Mouse (Mus musculus): ENCODE data around the gene Rnf183. TPM values are rescaled to one million over a fixed set of nuclear protein-coding genes. Genes with fewer than 3 reads are reported as not detected.

Gene Rnf183
- total and polyA plus RNA-seq, 3 experiments: 0.28 to 1.1 TPM; not detected in 1

- DNase-seq: no peak
Observed at GRCm38 (mm10) chr4:62383752-62384151, 51.3 kb downstream of the Rnf183 start.

- no peak for DNase-seq
Observed at GRCm38 (mm10) chr4:62383207-62383606, 51.8 kb downstream of the Rnf183 start.

GRCm38 (mm10) chr4:62379724-62380381, 55.2 kb downstream of the Rnf183 start:
- no peak for DNase-seq

Other genes with a start within 250 kb of the Rnf183 start
- gene Zfp37, start 204.2 kb downstream of the Rnf183 start, total RNA-seq (2021): 1 to 10 TPM; 5.3 to 7.3 TPM
- gene Zfp37, start 204.2 kb downstream of the Rnf183 start, polyA plus RNA-seq (2012; rRNA removed): 0.06 and 0.10 TPM in 2 replicates
- 10 to 100 TPM; 21.2 to 51.9 TPM for gene Slc31a2, start 172.7 kb downstream of the Rnf183 start, total RNA-seq (2021)
- 40.5 and 44.4 TPM in 2 replicates for gene Slc31a2, start 172.7 kb downstream of the Rnf183 start, polyA plus RNA-seq (2012; rRNA removed)
- 10 to 100 TPM; 35.2 to 36.9 TPM for gene Fkbp15, start 74.7 kb downstream of the Rnf183 start, total RNA-seq (2021)
- 21.8 and 27.4 TPM in 2 replicates for gene Fkbp15, start 74.7 kb downstream of the Rnf183 start, polyA plus RNA-seq (2012; rRNA removed)
- gene Slc31a1, start 74.5 kb downstream of the Rnf183 start, total RNA-seq (2021): 10 to 100 TPM; 50.1 to 50.7 TPM
- gene Slc31a1, start 74.5 kb downstream of the Rnf183 start, polyA plus RNA-seq (2012; rRNA removed): 11.6 and 12.3 TPM in 2 replicates
- 10 to 100 TPM; 62.0 to 67.5 TPM for gene Cdc26, start 26.6 kb downstream of the Rnf183 start, total RNA-seq (2021)
- 7.9 and 12.5 TPM in 2 replicates for gene Cdc26, start 26.6 kb downstream of the Rnf183 start, polyA plus RNA-seq (2012; rRNA removed)
- 10 to 100 TPM; 21.6 to 23.6 TPM for gene Prpf4, start 26.5 kb downstream of the Rnf183 start, total RNA-seq (2021)
- gene Prpf4, start 26.5 kb downstream of the Rnf183 start, polyA plus RNA-seq (2012; rRNA removed): 9.1 and 15.1 TPM in 2 replicates
- 1 to 10 TPM in 1 of 2 experiments, under 1 TPM in 1; 0.78 to 2.0 TPM for gene Wdr31, start 35.6 kb upstream of the Rnf183 start, total RNA-seq (2021)
- gene Wdr31, start 35.6 kb upstream of the Rnf183 start, polyA plus RNA-seq (2012; rRNA removed): 1.3 and 2.6 TPM in 2 replicates
- gene Bspry, start 44.8 kb upstream of the Rnf183 start, total RNA-seq (2021): 10 to 100 TPM in 1 of 2 experiments, 1 to 10 TPM in 1; 3.0 to 13.9 TPM
- gene Bspry, start 44.8 kb upstream of the Rnf183 start, polyA plus RNA-seq (2012; rRNA removed): 10.9 and 15.3 TPM in 2 replicates
- 10 to 100 TPM in 1 of 2 experiments, 1 to 10 TPM in 1; 9.2 to 26.1 TPM for gene Hdhd3, start 68.2 kb upstream of the Rnf183 start, total RNA-seq (2021)
- gene Hdhd3, start 68.2 kb upstream of the Rnf183 start, polyA plus RNA-seq (2012; rRNA removed): 16.8 and 20.1 TPM in 2 replicates
- 100 to 1,000 TPM; 102 to 118 TPM for gene Alad, start 84.7 kb upstream of the Rnf183 start, total RNA-seq (2021)
- 313 and 413 TPM in 2 replicates for gene Alad, start 84.7 kb upstream of the Rnf183 start, polyA plus RNA-seq (2012; rRNA removed)
- 10 to 100 TPM; 48.4 to 50.5 TPM for gene Pole3, start 89.8 kb upstream of the Rnf183 start, total RNA-seq (2021)
- 11.7 and 13.8 TPM in 2 replicates for gene Pole3, start 89.8 kb upstream of the Rnf183 start, polyA plus RNA-seq (2012; rRNA removed)
- gene 4933430I17Rik, start 90.1 kb upstream of the Rnf183 start, total RNA-seq (2021): under 1 TPM; 0.14 to 0.31 TPM
- gene 4933430I17Rik, start 90.1 kb upstream of the Rnf183 start, polyA plus RNA-seq (2012; rRNA removed): 0.06 TPM in 1 of 2 replicates, not detected in the other
- gene Rgs3, start 124.6 kb upstream of the Rnf183 start, total RNA-seq (2021): 10 to 100 TPM; 28.2 to 39.5 TPM
- 31.5 and 35.7 TPM in 2 replicates for gene Rgs3, start 124.6 kb upstream of the Rnf183 start, polyA plus RNA-seq (2012; rRNA removed)

All from adrenal gland, adult 2 months (tissue).